Mouse (Mus musculus) neural tube, embryonic 13.5 days (tissue): Measurements from ENCODE around the gene Nhsl1. TPM values are rescaled to one million over a fixed set of nuclear protein-coding genes. Genes with fewer than 3 reads are reported as not detected.

Experiments
- ATAC-seq: fragments of 200-750 bp; cut with Nextera tagmentation; 2 replicates; pipeline ENCODE4 v1.8.0; 2017; ENCODE audit warnings: low read depth, mild to moderate bottlenecking, moderate TSS enrichment, moderate library complexity
- H3K27ac ChIP-seq: fragments of 300-500 bp; sonication (generic); replicated peaks from 2 replicates; pipeline ENCODE4 v1.5.1; 2015; ENCODE audit warnings: moderate library complexity, mild to moderate bottlenecking, inconsistent platforms
- H3K27me3 ChIP-seq: fragments of 300-500 bp; sonication (generic); 2 replicates; pipeline ENCODE4 v1.6.1; 2015; ENCODE audit warnings: mild to moderate bottlenecking, inconsistent platforms
- H3K36me3 ChIP-seq: fragments of 300-500 bp; sonication (generic); 2 replicates; pipeline ENCODE4 v1.6.1; 2015; ENCODE audit warnings: mild to moderate bottlenecking, inconsistent platforms
- H3K4me1 ChIP-seq: fragments of 300-500 bp; sonication (generic); replicated peaks from 2 replicates; pipeline ENCODE4 v1.6.1; 2015; ENCODE audit warnings: inconsistent platforms
- H3K4me2 ChIP-seq: fragments of 300-500 bp; sonication (generic); 2 replicates; pipeline ENCODE4 v1.6.1; 2015; ENCODE audit warnings: inconsistent platforms, mild to moderate bottlenecking, moderate library complexity
- H3K4me3 ChIP-seq: fragments of 300-500 bp; sonication (generic); 2 replicates; pipeline ENCODE4 v1.5.1; 2015; ENCODE audit warnings: mild to moderate bottlenecking, inconsistent platforms
- H3K9ac ChIP-seq: fragments of 300-500 bp; sonication (generic); 2 replicates; pipeline ENCODE4 v1.6.1; 2015; ENCODE audit warnings: moderate library complexity, mild to moderate bottlenecking, inconsistent platforms
- H3K9me3 ChIP-seq: fragments of 300-500 bp; sonication (generic); 2 replicates; pipeline ENCODE4 v1.6.1; 2016; ENCODE audit warnings: inconsistent platforms
- WGBS: fragments of 180-500 bp; shearing (Covaris S2); methylation state at CpG from one replicate; pipeline ENCODE4 v1.1.7; 2015; 5-methylcytosine and 5-hydroxymethylcytosine counted together
- polyA plus RNA-seq: library from polyadenylated mRNA; unstranded; fragments of >200 nt; fragmentation: Nextera tagmentation; extraction: Ambion mirVana; gene quantifications from 2 replicates; pipeline ENCODE4 v1.2.1, GENCODE M21; 2015

Gene Nhsl1
- polyA plus RNA-seq, 1 experiment from 2014 or later, result 18.4 TPM

DNA sequence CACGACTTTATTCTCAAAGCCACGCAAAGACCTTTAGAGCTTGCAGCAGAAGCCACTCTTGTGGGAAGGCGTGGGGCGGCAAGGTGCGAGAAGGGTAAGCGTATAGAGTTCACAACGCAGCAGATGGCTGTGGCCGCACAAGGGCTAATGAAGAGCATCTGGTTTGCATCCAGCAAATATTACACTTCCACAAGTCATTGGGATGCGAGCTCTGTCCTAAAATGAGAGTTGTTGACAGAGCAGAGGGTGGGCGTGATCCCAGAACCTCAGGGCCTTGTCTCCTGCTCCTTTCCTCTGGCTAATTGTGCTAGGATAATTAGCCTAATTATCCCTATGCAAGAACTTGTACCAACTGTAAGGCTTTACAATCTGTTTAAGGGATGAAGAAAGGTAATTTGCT is 186.9 kb downstream of the Nhsl1 start:
- ATAC-seq, result no peak
- Histone ChIP-seq H3K4me3 (no peak overlapping the region), H3K36me3 (peaks cover 17% of the 10 kb centered on the region), H3K9ac (no peak overlapping the region), H3K27me3 (no peaks in the 10 kb centered on the region), H3K9me3 (no peaks in the 10 kb centered on the region), H3K4me1 (peaks cover 48% of the 10 kb centered on the region), H3K27ac (peak overlapping the region; percentile 2; the same call in 1 of the 2 replicates), H3K4me2 (no peak overlapping the region)
- WGBS, result 52% methylated on average over 10 of the region's 10 CpGs

DNA sequence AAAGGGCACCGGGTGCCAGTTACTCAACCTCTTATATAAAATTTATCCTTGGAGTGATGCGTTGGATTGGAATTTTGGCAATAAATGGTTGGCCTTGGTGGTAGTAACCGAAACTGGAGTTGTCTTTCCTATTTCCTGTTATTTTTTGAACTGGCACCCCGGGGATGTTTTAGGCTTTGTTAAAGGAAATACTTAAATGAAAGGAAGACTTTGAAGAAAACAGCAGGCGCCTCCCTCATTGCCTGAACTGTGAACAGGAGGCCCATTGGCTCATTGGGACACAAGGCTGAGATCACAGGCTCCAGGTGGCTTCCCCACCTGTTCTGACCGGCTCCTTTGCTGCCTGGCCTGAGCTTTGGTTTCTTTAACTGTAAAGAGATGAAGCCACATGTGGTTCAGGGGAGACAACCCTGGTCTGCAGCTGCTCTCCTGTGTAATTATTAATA is 187.7 kb downstream of the Nhsl1 start:
- H3K9me3 ChIP-seq, result no peaks in the 10 kb centered on the region
- no peak overlapping the region for H3K27ac ChIP-seq
- no peak for ATAC-seq
- 40% methylated on average over 6 of the region's 6 CpGs for WGBS
- H3K27me3 ChIP-seq, result no peaks in the 10 kb centered on the region
- H3K4me2 ChIP-seq, result no peak overlapping the region
- H3K4me1 ChIP-seq, result peaks cover 44% of the 10 kb centered on the region
- no peak overlapping the region for H3K9ac ChIP-seq
- peaks cover 17% of the 10 kb centered on the region for H3K36me3 ChIP-seq
- H3K4me3 ChIP-seq, result no peak overlapping the region

DNA sequence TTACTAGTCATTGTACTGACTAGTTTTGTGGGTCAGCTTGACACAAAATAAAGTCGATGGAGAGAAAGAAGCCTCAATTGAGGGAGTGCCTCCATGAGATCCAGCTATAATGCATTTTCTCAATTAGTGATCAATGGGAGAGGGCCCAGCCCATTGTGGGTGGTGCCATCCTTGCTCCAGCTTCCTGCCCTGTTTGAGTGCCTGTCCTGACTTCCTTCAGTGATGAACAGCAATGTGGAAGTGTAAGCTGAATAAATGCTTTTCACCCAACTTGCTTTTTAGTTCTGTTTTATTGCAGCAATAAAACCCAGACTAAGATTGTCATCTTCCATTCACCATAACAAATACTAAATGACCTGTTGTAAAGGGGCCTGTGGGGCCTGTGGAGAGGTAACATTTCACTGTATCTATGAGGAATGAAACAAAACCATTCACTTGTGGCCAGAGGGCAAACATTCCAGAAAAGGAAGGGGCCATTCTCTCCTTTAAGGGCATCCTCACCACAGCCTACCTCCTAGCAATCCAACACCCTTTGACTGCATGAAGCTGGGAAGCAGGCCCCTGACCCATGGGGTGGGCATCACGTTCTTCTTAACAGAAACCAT is 189.2 kb downstream of the Nhsl1 start:
- WGBS, result 9% methylated on average over 2 of the region's 2 CpGs
- H3K4me3 ChIP-seq, result no peak overlapping the region
- peaks cover 39% of the 10 kb centered on the region for H3K4me1 ChIP-seq
- no peak overlapping the region for H3K9ac ChIP-seq
- H3K9me3 ChIP-seq, result no peaks in the 10 kb centered on the region
- H3K27ac ChIP-seq, result peak overlapping the region; percentile 54
- no peak for ATAC-seq
- H3K4me2 ChIP-seq, result no peak overlapping the region
- peaks cover 19% of the 10 kb centered on the region for H3K36me3 ChIP-seq
- no peaks in the 10 kb centered on the region for H3K27me3 ChIP-seq

DNA sequence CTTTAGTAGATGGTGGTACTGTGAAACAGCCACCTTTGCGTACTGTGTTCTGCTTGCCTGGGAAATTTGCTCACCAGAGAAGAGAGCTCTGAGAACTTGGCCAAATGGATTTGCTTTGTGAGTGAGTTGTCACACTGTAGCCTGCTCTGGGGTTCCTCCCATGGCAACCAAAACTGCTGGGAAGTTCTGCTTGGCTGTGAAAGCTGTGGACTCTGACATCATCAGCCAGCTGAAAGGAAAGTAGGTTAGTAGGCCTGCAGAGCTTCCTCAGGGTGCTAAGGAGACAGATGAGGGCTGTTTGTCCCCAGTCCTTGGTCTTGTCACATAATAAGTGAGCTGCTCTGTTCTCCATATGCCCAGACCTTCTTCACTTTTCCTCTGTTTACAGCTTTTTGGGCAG is 189.8 kb downstream of the Nhsl1 start:
- 21% methylated on average over 1 of the region's 1 CpGs for WGBS
- peak; percentile 37; the same call in 1 of the 2 replicates for ATAC-seq
- Histone ChIP-seq H3K36me3 (peaks cover 17% of the 10 kb centered on the region), H3K4me3 (no peak overlapping the region), H3K4me1 (peaks cover 39% of the 10 kb centered on the region), H3K27ac (peak overlapping the region; percentile 54), H3K9me3 (no peaks in the 10 kb centered on the region), H3K9ac (no peak overlapping the region), H3K4me2 (no peak overlapping the region), H3K27me3 (no peaks in the 10 kb centered on the region)

DNA sequence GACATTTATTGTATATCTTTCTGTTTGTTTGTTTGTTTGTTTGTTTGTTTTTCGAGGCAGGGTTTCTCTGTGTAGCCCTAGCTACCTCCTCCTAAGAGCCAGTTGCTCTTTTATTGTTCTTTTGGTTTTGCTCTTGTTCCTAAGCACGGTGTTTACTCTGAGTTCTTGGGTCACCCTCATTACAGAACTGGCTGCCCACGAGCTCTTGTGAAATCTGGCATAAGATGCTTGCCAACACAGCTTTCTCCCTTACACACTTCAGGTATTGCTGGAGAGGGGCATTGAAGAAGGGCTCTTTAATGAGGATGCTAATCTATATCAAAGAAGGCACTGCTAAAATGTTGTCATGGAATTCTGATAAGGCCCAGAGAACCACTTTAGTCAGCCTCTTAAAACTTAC is 191.9 kb downstream of the Nhsl1 start:
- no peak overlapping the region for H3K9ac ChIP-seq
- no peak overlapping the region for H3K4me2 ChIP-seq
- peaks cover 37% of the 10 kb centered on the region for H3K4me1 ChIP-seq
- WGBS, result 83% methylated on average over 3 of the region's 3 CpGs
- ATAC-seq, result no peak
- H3K9me3 ChIP-seq, result no peaks in the 10 kb centered on the region
- peaks cover 24% of the 10 kb centered on the region for H3K36me3 ChIP-seq
- no peak overlapping the region for H3K4me3 ChIP-seq
- no peak overlapping the region for H3K27ac ChIP-seq
- H3K27me3 ChIP-seq, result no peaks in the 10 kb centered on the region

DNA sequence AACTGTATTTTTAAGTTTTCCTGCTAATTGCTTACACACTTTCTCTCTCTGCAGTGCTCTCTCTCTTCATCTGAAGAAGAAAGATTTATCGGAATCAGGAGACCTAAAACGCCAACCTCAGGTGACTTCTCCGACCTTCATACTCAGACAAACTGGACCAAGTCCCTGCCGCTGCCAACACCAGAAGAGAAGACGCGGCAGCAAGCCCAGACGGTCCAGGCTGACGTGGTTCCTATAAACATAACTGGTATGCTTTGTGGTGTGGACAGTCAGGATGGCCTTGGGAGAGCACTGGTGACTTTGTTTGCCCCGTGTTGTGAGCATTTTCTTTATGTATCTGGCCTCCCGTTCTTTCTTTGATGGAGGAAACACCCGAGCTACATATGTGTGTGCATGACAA is 192.7 kb downstream of the Nhsl1 start:
- H3K27ac ChIP-seq, result no peak overlapping the region
- H3K4me2 ChIP-seq, result no peak overlapping the region
- H3K36me3 ChIP-seq, result peaks cover 29% of the 10 kb centered on the region
- no peak overlapping the region for H3K9ac ChIP-seq
- no peaks in the 10 kb centered on the region for H3K27me3 ChIP-seq
- no peak overlapping the region for H3K4me3 ChIP-seq
- ATAC-seq, result no peak
- no peaks in the 10 kb centered on the region for H3K9me3 ChIP-seq
- peaks cover 28% of the 10 kb centered on the region for H3K4me1 ChIP-seq
- WGBS, result 91% methylated on average over 11 of the region's 11 CpGs

DNA sequence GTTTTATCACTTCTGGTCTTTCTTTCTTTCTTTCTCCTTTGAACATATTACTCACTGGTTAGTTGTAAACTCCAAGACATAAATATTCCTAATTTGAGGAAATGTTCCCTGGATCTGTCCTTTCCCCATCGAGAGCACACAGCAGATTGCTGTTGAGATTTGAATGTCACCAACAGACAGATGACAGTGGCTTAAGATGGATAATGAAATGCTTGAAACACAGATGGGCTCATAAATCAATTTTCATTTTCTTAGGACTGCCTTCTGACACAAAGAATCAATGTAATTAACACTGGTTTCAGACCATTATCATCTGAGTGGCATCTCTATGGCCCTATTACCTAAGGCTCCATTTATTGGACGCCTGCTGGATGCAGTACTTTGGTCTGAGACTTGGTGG is 203.8 kb downstream of the Nhsl1 start:
- no peak overlapping the region; the same call in 1 of the 2 replicates for H3K27ac ChIP-seq
- H3K4me3 ChIP-seq, result no peak overlapping the region
- ATAC-seq, result no peak
- no peaks in the 10 kb centered on the region for H3K27me3 ChIP-seq
- peaks cover 48% of the 10 kb centered on the region for H3K36me3 ChIP-seq
- H3K4me2 ChIP-seq, result no peak overlapping the region
- no peak overlapping the region for H3K9ac ChIP-seq
- no peaks in the 10 kb centered on the region for H3K9me3 ChIP-seq
- H3K4me1 ChIP-seq, result peaks cover 31% of the 10 kb centered on the region
- 38% methylated on average over 2 of the region's 2 CpGs for WGBS

DNA sequence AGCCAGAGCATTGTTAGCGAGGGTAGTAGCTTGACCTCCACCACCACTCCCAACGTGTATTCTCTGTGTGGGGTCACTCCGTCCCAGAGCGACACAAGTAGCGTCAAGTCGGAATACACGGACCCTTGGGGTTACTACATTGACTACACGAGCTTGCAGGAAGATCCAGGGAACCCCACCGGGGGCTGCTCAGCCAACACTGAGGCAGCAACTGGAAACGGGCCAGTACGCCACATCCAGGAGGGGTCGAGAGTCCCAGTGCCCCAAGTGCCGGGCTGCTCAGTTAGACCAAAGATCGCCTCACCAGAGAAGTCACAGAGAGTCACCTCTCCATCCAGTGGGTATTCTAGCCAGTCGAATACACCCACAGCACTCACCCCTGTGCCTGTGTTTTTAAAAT is 206.5 kb downstream of the Nhsl1 start:
- WGBS, result 82% methylated on average over 15 of the region's 15 CpGs
- H3K9ac ChIP-seq, result no peak overlapping the region
- H3K27ac ChIP-seq, result no peak overlapping the region; the same call in 1 of the 2 replicates
- H3K9me3 ChIP-seq, result no peaks in the 10 kb centered on the region
- peaks cover 50% of the 10 kb centered on the region for H3K36me3 ChIP-seq
- H3K4me1 ChIP-seq, result peaks cover 35% of the 10 kb centered on the region
- H3K4me3 ChIP-seq, result no peak overlapping the region
- no peak overlapping the region for H3K4me2 ChIP-seq
- no peaks in the 10 kb centered on the region for H3K27me3 ChIP-seq
- no peak for ATAC-seq

DNA sequence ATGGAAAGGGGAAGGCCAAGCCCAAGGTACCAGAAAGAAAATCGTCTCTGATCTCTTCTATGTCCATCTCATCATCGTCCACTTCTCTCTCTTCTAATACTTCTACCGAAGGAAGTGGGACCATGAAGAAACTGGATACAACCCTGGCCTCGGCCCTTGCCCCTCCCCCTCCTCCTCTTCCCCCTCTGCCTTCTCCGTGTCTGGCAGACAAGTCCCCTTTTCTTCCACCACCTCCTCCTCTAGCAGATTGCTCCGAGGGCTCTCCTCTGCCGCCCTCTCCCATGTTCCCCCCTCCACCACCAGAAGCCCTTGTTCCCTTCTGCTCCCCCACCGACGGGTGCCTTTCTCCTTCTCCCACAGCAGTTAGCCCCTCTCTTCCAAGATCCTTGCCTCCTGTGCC is 206.9 kb downstream of the Nhsl1 start:
- Histone ChIP-seq H3K27ac (peak overlapping the region; percentile 56), H3K4me2 (no peak overlapping the region), H3K36me3 (peaks cover 48% of the 10 kb centered on the region), H3K9me3 (no peaks in the 10 kb centered on the region), H3K9ac (no peak overlapping the region), H3K4me3 (no peak overlapping the region), H3K27me3 (no peaks in the 10 kb centered on the region), H3K4me1 (peaks cover 35% of the 10 kb centered on the region)
- WGBS, result 58% methylated on average over 9 of the region's 9 CpGs
- no peak for ATAC-seq

DNA sequence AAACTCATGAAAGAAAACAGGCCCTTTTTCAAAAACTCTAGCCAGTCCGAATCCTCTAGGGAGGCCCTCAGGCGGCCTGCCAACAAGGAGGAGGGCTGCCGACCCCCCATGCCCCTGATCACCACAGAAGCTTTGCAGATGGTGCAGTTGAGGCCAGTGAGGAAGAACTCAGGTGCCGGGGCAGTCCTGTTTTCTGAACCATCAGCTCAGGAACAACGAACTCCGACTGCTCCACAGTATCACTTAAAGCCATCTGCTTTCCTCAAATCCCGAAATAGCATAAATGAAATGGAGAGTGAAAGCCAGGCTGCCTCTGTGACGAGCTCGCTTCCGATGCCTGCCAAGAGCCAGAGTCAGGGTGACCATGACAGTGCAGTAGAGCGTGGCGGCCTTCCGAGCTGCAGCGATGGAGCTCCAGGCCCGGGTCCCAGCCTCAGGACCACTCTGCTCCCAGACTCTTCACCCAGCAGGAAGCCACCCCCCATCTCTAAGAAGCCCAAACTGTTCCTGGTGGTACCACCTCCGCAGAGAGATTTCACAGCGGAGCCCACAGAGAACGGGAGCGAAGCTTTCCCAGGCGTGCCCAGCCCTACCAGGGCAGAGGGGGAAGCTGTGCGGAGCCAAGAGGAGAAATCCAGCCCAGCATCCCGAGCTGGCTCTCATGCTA is 207.5 kb downstream of the Nhsl1 start:
- H3K9ac ChIP-seq, result no peak overlapping the region
- H3K4me1 ChIP-seq, result peaks cover 35% of the 10 kb centered on the region
- H3K36me3 ChIP-seq, result peaks cover 53% of the 10 kb centered on the region
- WGBS, result 84% methylated on average over 22 of the region's 22 CpGs
- peak; percentile 28; the same call in 1 of the 2 replicates for ATAC-seq
- no peaks in the 10 kb centered on the region for H3K27me3 ChIP-seq
- no peaks in the 10 kb centered on the region for H3K9me3 ChIP-seq
- no peak overlapping the region for H3K4me3 ChIP-seq
- H3K27ac ChIP-seq, result peak overlapping the region; percentile 56
- no peak overlapping the region for H3K4me2 ChIP-seq

DNA sequence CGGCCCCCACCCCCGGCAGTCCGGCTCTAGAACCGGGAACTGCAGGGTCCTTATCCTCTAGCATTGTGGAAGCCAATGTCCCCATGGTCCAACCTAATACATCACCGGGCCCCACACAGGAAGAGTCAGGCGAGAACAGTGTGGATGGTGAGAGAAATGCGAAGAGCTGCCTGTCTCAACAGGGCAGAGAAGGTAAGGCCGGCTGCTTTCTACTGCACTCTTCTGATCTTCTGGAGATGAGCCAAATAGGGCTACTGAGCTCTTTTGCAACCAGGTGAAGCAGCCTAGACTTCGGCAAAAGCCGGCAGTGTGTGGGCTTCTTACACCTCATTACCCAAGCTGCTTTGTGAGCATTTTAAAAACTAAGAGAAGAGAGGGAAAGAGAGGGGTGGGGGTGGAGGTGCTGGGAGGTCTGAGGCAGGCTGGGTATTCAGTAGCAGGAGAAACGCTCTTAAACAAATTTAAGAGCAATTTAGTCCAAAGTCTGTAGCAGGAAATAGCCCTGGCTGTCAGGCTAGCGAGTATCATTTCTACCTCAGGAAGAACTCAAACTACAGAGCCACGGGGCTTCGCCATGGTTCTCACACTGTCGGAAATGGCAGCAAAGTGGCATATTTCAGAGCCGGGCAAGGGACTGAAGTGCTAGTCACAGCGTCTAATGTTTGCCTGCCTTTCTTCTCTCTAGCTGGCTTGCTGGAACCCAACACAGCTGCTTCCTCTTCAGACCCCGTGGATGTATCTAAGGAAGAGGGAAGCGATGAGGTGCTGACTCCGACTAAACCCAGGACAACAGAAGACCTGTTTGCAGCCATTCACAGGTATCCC is 208.3 kb downstream of the Nhsl1 start:
- ATAC-seq, result no peak
- Histone ChIP-seq H3K9ac (no peak overlapping the region), H3K4me2 (no peak overlapping the region), H3K27ac (peak overlapping the region; percentile 56), H3K4me1 (peaks cover 35% of the 10 kb centered on the region), H3K4me3 (no peak overlapping the region), H3K27me3 (no peaks in the 10 kb centered on the region), H3K9me3 (no peaks in the 10 kb centered on the region), H3K36me3 (peaks cover 61% of the 10 kb centered on the region)
- WGBS, result 70% methylated on average over 20 of the region's 20 CpGs

DNA sequence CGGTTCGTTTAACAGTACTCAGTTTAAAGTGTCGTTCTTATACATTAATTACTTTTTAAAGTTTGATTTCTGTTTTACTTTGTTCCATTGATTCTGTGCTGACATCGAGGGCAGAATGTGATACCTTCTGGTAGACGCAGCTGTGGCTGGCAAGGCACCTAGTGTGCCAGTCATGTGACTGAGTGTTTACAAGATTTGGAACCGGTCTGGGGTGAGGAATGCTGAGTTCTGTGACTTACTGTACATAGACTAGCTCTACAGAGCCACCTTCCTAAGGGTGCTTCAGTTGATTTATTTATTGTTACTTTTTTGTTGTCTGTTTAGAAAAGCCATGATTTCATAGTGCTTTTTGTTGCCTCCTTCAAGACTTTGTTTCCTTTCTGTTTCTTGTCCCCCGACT is 209.0 kb downstream of the Nhsl1 start:
- no peak for ATAC-seq
- Histone ChIP-seq H3K36me3 (peaks cover 66% of the 10 kb centered on the region), H3K27ac (no peak overlapping the region), H3K4me1 (peaks cover 35% of the 10 kb centered on the region), H3K9ac (no peak overlapping the region), H3K9me3 (no peaks in the 10 kb centered on the region), H3K4me3 (no peak overlapping the region), H3K27me3 (no peaks in the 10 kb centered on the region), H3K4me2 (no peak overlapping the region)
- WGBS, result 77% methylated on average over 7 of the region's 7 CpGs
